Mouse (Mus musculus) embryo, embryonic 10.5 days (tissue): ENCODE data around the gene Dlk1.
"Not testable (repeated sequence)": the region's sequence is repeated elsewhere in the genome, so short reads cannot be mapped to it uniquely, and the experiment has no call there.

Experiments used
- DNase-seq: peaks from one replicate; pipeline ENCODE4 v3.0.0-alpha.2; 2015; ENCODE audit warnings: low spot score

Gene Dlk1

GRCm38 (mm10) chr12:109439974-109440373 is 12.6 kb upstream of the Dlk1 start:
- no peak for DNase-seq

DNA sequence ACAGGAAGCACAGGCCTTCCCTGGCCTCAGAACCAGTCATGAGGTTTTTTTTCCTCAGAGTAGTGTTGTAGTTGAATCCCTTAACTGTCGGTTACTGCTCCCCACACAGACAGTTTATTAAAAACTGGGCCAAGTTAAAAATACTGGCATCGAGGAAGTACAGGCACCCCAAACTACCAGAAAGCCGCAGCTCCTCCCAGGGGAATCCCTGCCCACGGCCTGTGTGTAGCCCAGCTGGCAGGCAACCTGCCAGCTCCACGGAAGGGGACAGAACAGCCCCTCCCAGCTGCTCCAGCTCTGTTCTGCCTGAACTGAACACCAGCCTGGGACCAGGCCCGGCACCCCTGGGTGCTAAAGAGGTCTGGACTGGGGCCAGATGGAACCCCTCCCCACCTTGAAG is 11.3 kb upstream of the Dlk1 start:
- DNase-seq = no peak

DNA sequence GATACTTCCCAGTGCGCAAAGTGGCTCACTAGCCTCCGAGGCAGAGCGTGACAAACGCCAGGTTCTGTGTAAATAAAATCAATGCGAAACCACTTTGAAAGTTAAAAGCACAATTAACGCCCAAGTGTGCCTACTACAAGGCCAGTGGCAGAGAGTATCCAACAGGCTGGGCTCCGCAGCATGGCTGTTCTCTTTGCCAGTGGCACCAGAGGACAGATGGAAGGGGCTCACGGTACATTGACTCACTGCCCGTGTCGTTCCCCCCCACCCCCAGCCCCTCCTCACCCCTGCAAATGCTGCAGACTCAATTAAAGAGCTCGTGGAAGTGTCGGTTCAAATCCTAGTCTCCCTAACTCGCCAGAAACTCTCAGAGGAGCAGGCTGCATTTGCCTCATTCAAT is 10.5 kb upstream of the Dlk1 start:
- DNase-seq = peak; percentile 18

GRCm38 (mm10) chr12:109443276-109443675 is 9.3 kb upstream of the Dlk1 start:
- peak; percentile 24 for DNase-seq

DNA sequence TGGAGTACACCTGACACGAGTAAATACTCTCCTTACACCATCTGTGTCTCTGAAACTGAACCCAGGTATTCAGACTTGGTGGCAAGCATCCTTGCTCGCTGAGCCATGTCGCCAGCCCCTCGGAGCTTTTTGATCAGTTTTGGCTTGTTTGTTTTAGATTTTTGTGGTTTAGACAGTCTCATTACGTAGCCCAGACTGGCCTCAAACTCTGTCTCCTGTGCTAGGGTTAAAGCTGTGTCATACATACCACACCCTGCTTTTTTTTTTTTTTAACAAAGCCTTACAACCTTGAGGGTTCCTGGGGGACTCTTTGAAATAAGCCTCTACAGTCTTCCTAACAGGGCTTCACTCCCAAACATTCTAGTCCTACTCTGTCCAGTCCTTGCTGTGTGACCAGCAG is 7.6 kb upstream of the Dlk1 start:
- no peak for DNase-seq

DNA sequence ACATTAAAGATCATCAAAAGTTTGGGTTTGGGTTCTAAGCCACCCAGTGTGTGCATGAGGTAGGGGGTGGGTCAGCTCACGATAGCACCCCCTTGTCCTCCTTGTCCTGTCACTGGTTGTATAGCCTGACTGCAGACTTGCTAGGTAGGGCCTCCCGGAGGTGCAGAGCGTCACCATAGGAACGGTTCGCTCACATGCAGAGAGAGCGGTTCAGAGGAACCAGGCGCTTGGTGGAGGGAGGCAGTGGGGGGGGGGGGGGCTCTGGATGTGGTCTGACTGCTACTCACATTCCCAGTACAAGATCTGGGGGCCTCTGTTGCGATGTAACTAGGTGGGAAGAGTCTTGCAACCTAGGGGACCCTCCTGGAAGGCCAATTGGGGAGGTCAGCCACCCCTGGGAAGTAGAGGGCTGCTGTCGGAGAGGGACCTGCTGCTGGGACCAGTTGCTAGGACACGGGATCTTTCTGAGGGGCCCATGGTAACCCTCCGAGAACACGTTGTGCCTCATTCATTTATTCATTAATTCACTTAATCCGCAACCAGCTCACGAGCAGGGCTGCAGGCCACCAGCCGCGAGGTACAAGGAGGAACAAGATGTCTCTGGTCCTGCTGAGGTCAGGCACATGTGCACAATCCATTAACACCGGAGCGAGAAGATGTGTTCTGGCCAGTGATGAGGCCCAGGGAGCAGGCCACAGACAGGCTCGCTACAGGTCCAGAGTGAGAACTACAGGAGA is 7.0 kb upstream of the Dlk1 start:
- DNase-seq = peak; percentile 80

GRCm38 (mm10) chr12:109446236-109446941 is 6.2 kb upstream of the Dlk1 start:
- DNase-seq = no peak

- DNase-seq = peak; percentile 79
These were observed 2.9 kb upstream of the Dlk1 start for GRCm38 (mm10) chr12:109449421-109450411.

DNA sequence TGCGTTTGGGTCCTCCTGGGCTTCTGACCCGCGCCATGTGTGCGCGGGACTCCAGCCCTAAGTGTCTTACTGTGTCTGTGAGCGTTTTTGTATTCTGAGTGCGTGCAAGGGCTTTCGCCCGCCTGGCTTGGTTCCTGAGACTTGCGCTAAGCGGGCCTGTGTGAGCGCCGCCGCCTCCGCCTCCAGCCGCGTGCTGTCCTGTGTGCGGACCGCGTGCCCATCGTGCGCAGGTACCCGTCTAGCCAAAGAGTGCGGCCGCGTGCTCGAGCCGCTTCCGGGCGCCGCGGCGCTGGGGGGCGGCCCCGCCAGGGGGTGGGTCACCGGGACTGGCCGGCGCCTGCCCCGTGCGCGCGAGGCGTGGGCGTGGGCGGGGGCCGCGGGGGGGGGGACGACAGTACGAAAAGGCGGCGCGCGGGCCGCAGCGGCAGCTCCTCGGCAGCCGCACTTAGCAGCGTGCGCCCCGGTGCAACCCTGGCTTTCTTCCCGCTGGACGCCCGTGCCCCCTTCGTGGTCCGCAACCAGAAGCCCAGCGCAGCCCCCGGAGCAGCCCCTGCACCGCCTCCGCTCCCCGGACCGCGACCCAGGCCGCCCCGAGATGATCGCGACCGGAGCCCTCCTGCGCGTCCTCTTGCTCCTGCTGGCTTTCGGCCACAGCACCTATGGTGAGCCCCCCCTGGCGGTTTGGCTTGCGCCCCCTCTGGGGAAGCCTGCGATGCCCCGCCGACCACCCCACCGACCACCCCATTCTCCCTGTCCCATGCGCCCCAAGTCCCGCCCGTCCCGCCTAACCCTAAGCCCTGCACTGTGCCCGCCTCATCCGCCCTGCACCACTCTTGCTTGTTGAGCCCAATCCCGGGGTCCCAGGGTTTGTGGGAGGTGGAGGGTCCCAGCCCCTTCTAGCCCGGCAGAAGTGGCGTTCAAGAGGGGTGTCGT is 708 bp downstream of the Dlk1 start:
- DNase-seq = peak; percentile 72

- DNase-seq = no peak
These were observed 1.5 kb downstream of the Dlk1 start for GRCm38 (mm10) chr12:109454137-109454536.

GRCm38 (mm10) chr12:109456531-109457202 is 4.0 kb downstream of the Dlk1 start:
- DNase-seq = no peak

- no peak for DNase-seq
These were observed 5.2 kb downstream of the Dlk1 start for GRCm38 (mm10) chr12:109457836-109458235.

GRCm38 (mm10) chr12:109458896-109459295 is 6.3 kb downstream of the Dlk1 start:
- no peak for DNase-seq

GRCm38 (mm10) chr12:109459481-109460401 is 7.1 kb downstream of the Dlk1 start:
- DNase-seq = peak; percentile 56

DNA sequence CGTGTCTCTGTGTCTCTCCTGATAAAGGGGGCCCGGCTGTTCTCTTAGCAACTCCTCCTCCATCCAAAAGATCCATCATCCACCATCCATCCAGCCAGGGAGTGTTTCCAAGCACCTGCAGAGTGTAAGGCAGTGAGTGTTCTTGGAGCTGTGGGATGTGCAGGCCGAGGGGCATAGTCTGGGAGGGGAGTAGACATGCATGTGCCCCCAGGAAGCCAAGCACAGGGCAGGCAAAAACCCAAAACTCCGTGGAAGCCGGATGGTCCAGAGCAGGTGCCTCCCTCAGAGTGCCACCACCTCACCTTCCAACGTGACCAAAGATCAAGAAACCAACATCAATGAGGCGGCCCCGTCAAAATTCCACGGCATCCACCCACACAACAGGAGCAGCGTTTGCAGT is 10.0 kb downstream of the Dlk1 start:
- DNase-seq = no peak

GRCm38 (mm10) chr12:109467417-109467816 is 14.8 kb downstream of the Dlk1 start:
- DNase-seq = not testable (repeated sequence)

GRCm38 (mm10) chr12:109469793-109470192 is 17.2 kb downstream of the Dlk1 start:
- no peak for DNase-seq

- DNase-seq = no peak
These were observed 20.0 kb downstream of the Dlk1 start for GRCm38 (mm10) chr12:109472627-109473026.

DNA sequence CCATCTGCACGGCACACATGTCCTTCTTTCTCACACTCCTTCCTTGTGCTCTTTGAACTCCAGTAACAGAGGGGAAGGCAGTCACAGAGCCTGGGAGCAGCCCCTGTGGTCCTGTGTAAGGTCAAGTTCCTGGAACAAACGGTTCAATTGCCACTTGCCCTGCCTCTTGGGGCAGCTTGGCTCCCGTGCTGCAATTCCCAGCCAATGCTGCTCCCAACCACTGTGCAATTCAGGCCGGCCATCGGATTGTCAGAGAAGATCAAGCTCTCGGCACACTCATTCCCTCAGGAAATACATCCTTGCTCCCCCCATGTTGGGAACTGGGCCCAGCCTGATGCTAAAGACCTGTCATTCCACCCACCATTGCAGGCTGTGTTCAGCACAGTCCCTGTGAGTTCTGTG is 21.0 kb downstream of the Dlk1 start:
- no peak for DNase-seq

DNA sequence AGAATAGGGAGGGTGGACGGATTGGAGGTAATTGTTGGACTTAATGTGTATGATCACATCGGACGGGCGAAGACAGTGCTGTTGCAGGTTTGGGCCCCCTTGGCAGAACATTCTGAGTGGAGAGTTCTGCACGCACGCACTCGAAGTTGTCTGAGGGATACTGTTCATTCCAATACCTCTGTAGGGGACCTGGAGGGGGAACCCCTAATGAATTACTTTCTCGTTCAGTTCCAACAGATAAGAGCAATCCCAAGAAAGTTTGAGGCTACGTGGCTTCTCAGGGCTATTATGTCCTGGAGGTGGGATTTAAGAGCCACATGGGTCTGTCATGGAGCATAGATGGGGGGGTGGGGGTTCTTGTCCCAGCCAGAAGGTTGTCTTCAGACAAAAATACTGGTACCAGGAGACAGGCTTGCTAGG is 21.6 kb downstream of the Dlk1 start:
- no peak for DNase-seq
